In the genomic region with DNA sequence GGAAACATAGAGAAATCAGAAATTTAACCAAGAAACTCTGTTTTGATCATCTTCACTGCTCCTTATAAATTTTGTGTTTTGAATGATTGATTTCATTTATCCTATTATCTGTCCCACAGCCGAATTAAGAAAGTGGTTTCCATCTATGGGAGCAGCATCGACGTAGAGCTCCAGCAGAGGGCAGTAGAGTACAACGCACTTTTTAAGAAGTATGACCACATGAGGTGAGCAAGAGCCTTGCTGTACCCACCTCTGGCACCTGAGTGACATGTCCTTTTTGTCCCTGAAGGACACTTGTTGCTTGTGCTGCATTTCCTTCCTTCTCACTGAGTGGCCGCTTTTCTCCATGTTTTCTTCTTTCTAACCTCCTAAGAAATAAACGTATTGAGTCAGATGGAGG, we compare ENCODE assay signal across 8 mouse cellular contexts. TPM values are rescaled to one million over a fixed set of nuclear protein-coding genes. Genes with fewer than 3 reads are reported as not detected.
DNase-seq lines count a peak whose midpoint lies in the region; ATAC-seq and TF ChIP-seq lines count a peak whose summit lies in the region.

No protein-coding gene starts in this region.

- no peak overlapping the region for H3K9ac ChIP-seq in forebrain, postnatal 0 days
- H3K9ac ChIP-seq in liver, embryonic 14.5 days (replicated peaks), result no peak overlapping the region

- H3K4me3 ChIP-seq in E14TG2a.4 (replicated peaks; ENCODE audit: low read length), result no peak overlapping the region
- no peak overlapping the region for H3K4me3 ChIP-seq in forebrain, postnatal 0 days (ENCODE audit: low read depth, low read length)
- no peak overlapping the region for H3K4me3 ChIP-seq in liver, embryonic 14.5 days (ENCODE audit: insufficient read depth in 1 of 2, low read depth in 2 of 2, low read length in 2 of 2)

- ATAC-seq in forebrain, postnatal 0 days, result peak; percentile 38; the same call in 1 of the 2 replicates
- peak; percentile 73 for ATAC-seq in liver, embryonic 14.5 days (ENCODE audit: insufficient read depth)

- peak; percentile 80 for DNase-seq in A20 (ENCODE audit: low read depth, low spot score)
- DNase-seq in c-Kit-positive CD71-positive TER-119-negative erythroid progenitor cells, embryonic 14.5 days (ENCODE audit: low read depth), result peak; percentile 79
- DNase-seq in forebrain, postnatal 0 days, result peak; percentile 80
- DNase-seq in kidney, adult 9 months, result peak; percentile 81
- peak; percentile 72 to 73 (median 72) for DNase-seq in liver, embryonic 14.5 days (ENCODE audit: low read depth in 3 of 3, low spot score in 3 of 3)
- peak; percentile 65 for DNase-seq in right cerebral cortex, adult 18-20 months
- DNase-seq in urinary bladder, postnatal 36 days (ENCODE audit: low spot score in 2 of 2), result peak; percentile 40 to 62

- H3K4me2 ChIP-seq in forebrain, postnatal 0 days (ENCODE audit: low read depth), result no peak overlapping the region
- H3K4me2 ChIP-seq in liver, embryonic 14.5 days (ENCODE audit: low read depth), result no peak overlapping the region

- no peaks in the 10 kb centered on the region for H3K9me3 ChIP-seq in E14TG2a.4 (ENCODE audit: low read length)
- H3K9me3 ChIP-seq in forebrain, postnatal 0 days (ENCODE audit: low read length), result no peaks in the 10 kb centered on the region
- H3K9me3 ChIP-seq in liver, embryonic 14.5 days (ENCODE audit: control insufficient read depth, low read length), result no peaks in the 10 kb centered on the region

- no peak overlapping the region for H3K27ac ChIP-seq in forebrain, postnatal 0 days (ENCODE audit: low read depth, low read length)
- no peak overlapping the region for H3K27ac ChIP-seq in liver, embryonic 14.5 days

- H3K36me3 ChIP-seq in E14TG2a.4 (ENCODE audit: insufficient read depth, low read length), result peaks cover 83% of the 10 kb centered on the region
- peaks cover 58% of the 10 kb centered on the region for H3K36me3 ChIP-seq in forebrain, postnatal 0 days (ENCODE audit: insufficient read depth)
- peaks cover 62% of the 10 kb centered on the region for H3K36me3 ChIP-seq in liver, embryonic 14.5 days (replicated peaks; ENCODE audit: control insufficient read depth, insufficient read depth, low read depth)

- no peak for TF ChIP-seq EP300 in liver, embryonic 14.5 days (IDR thresholded peaks at IDR 0.05; ENCODE audit: low read depth)

- TF ChIP-seq CTCF in E14TG2a.4 (conservative IDR thresholded peaks at IDR 0.05; ENCODE audit: low read length), result peak; percentile 89
- TF ChIP-seq CTCF in forebrain, postnatal 0 days (IDR thresholded peaks at IDR 0.05; ENCODE audit: low read depth), result peak; percentile 87
- TF ChIP-seq CTCF in liver, embryonic 14.5 days (IDR thresholded peaks at IDR 0.05; ENCODE audit: low read depth), result peak; percentile 94

- no peaks in the 10 kb centered on the region for H3K27me3 ChIP-seq in E14TG2a.4 (ENCODE audit: insufficient read depth, low read length)
- H3K27me3 ChIP-seq in forebrain, postnatal 0 days (ENCODE audit: insufficient read depth, low read length), result no peaks in the 10 kb centered on the region
- H3K27me3 ChIP-seq in liver, embryonic 14.5 days (ENCODE audit: control insufficient read depth, insufficient read depth, low read length), result no peaks in the 10 kb centered on the region

- WGBS in forebrain, postnatal 0 days, result 34% methylated on average over 6 of the region's 6 CpGs
- 31% methylated on average over 6 of the region's 6 CpGs for WGBS in liver, embryonic 14.5 days (ENCODE audit: insufficient replicate concordance)

- H3K4me1 ChIP-seq in E14TG2a.4 (replicated peaks; ENCODE audit: low read depth, low read length), result no peaks in the 10 kb centered on the region
- no peaks in the 10 kb centered on the region for H3K4me1 ChIP-seq in forebrain, postnatal 0 days (ENCODE audit: insufficient read depth)
- peaks cover 0 to under 1% of the 10 kb centered on the region in 2 experiments; a peak in 2 of 4 replicates for H3K4me1 ChIP-seq in liver, embryonic 14.5 days (replicated peaks; ENCODE audit: control insufficient read depth in 2 of 2, insufficient read depth in 2 of 2, low read length in 1 of 2)

RNA-seq across cellular contexts. Expression of a gene that starts 14.9 kb away (rescaled TPM):
- 9.8 and 13.6 TPM in 2 replicates for total RNA-seq in forebrain, postnatal 0 days (2014; rRNA removed)
- 1.7 and 2.9 TPM in 2 replicates for polyA plus RNA-seq in forebrain, postnatal 0 days (2015; fragmentation: Nextera tagmentation; extraction: Ambion mirVana)
- polyA plus RNA-seq in liver, embryonic 14.5 days (2012; rRNA removed), result 6.5 TPM in 2 replicates
- polyA plus RNA-seq in liver, embryonic 14.5 days (2014; fragmentation: Nextera tagmentation; extraction: Ambion mirVana), result 3.1 and 3.9 TPM in 2 replicates
